Mouse (Mus musculus) liver, adult 2 months (tissue): ENCODE measurements at regions not wholly inside any gene's neighbourhood (a gene's known extent, or its start where the extent isn't known, plus 50 kb on each side); places are given as distances from the start of the nearest gene placed in this dataset.

Source experiments
- DNase-seq: peaks from one replicate; pipeline ENCODE4 v3.0.0-alpha.2; 2011; ENCODE audit warnings: low read depth, low spot score; ENCODE audit errors: extremely low read depth
- H3K27ac ChIP-seq: fragments of 200-500 bp; replicated peaks from 2 replicates; pipeline ENCODE4 v1.5.1; 2012; ENCODE audit warnings: low read depth, mild to moderate bottlenecking, control low read depth, inconsistent platforms, low read length; ENCODE audit not compliant: insufficient read depth
- H3K27me3 ChIP-seq: fragments of 200-500 bp; 2 replicates; pipeline ENCODE4 v1.6.1; 2012; ENCODE audit warnings: mild to moderate bottlenecking, moderate library complexity, low read length, inconsistent platforms; ENCODE audit not compliant: control insufficient read depth, insufficient read depth
- H3K36me3 ChIP-seq: fragments of 200-500 bp; 2 replicates; pipeline ENCODE4 v1.6.1; 2012; ENCODE audit warnings: low read length, inconsistent platforms; ENCODE audit not compliant: control insufficient read depth, insufficient read depth
- H3K4me1 ChIP-seq: fragments of 200-500 bp; 2 replicates; pipeline ENCODE4 v1.6.1; 2011; ENCODE audit warnings: low read length; ENCODE audit not compliant: control insufficient read depth, insufficient read depth
- H3K4me3 ChIP-seq: fragments of 200-500 bp; 2 replicates; pipeline ENCODE4 v1.5.1; 2011; ENCODE audit warnings: low read depth, mild to moderate bottlenecking, control low read depth, low read length, moderate library complexity; ENCODE audit not compliant: insufficient read depth
- H3K79me2 ChIP-seq: fragments of 200-500 bp; 2 replicates; pipeline ENCODE4 v1.6.1; 2012; ENCODE audit warnings: inconsistent platforms, mild to moderate bottlenecking, low read length, moderate library complexity; ENCODE audit not compliant: control insufficient read depth, insufficient read depth
- H3K9ac ChIP-seq: fragments of 200-500 bp; 2 replicates; pipeline ENCODE4 v1.6.1; 2012; ENCODE audit warnings: low read depth, mild to moderate bottlenecking, control low read depth, inconsistent platforms, low read length
- CTCF ChIP-seq: fragments of 200-500 bp; IDR thresholded peaks from 2 replicates; pipeline ENCODE4 v1.5.1; 2011; ENCODE audit warnings: low read depth, low read length, control low read depth
- POLR2A ChIP-seq: fragments of 200-500 bp; IDR thresholded peaks from 2 replicates; pipeline ENCODE4 v1.6.1; 2011; ENCODE audit warnings: low read length, control low read depth; ENCODE audit not compliant: insufficient read depth; ENCODE audit errors: extremely low read depth
- WGBS: fragments of 180-500 bp; shearing (Covaris S2); methylation state at CpG from one replicate; pipeline ENCODE4 v1.1.7; 2018; 5-methylcytosine and 5-hydroxymethylcytosine counted together

DNA sequence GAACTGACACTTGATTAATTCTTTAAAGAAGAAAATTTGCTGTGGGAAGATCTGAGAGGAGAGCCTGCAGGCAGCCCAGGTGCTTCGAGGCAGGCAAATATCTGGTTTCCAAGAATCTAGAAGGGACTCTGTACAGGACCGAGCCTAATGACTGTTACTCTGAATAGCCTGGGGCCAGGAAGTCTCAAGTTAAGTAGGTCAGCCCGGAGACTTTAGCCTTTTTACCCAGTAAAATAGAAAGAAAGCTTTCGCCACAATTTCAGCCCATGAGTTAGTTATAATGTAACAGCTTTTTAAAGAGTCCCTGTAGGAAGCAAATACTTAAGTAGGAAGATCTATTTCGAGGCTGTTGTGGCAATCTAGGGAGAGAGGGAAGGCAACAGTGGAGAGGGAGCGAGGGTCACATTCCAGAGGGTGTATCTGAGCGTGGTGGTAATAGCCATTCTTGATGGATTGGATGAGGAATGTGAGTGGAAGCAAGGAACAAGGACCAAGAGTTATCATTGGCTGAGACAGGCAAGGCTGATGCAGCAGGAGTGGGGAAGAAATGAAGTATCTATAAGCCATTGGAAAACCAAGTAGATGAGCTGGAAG, 50.2 kb upstream of the Fam184a start:
- no peak overlapping the region for H3K4me3 ChIP-seq
- peak; percentile 10 for DNase-seq
- no peaks in the 10 kb centered on the region for H3K27me3 ChIP-seq

More for the DNA sequence above, 50.2 kb upstream of the Fam184a start:
- WGBS: 65% methylated on average over 7 of the region's 7 CpGs
- Histone ChIP-seq H3K4me1 (no peaks in the 10 kb centered on the region), H3K36me3 (no peaks in the 10 kb centered on the region), H3K79me2 (no peaks in the 10 kb centered on the region), H3K9ac (no peak overlapping the region), H3K27ac (no peak overlapping the region)
- TF ChIP-seq POLR2A (no peak), CTCF (no peak)
